22 mouse cellular contexts compared by ENCODE assay signal in genomic region chr10:70767461-70767860, GRCm38 (mm10).
DNase-seq lines count a peak whose midpoint lies in the region; TF ChIP-seq lines count a peak whose summit lies in the region.
"Had no signal": no experiment of that assay in that cellular context is flagged by ENCODE, and none has a peak within 500 bp of the region (broad histone marks: within the 10 kb centered on the region; RNA-seq: fewer than 3 reads in every experiment).

No protein-coding gene starts in this region.

- TF ChIP-seq POLR2A in cortical plate, adult 2 months (IDR thresholded peaks at IDR 0.05; ENCODE audit: extremely low read depth, insufficient read depth, low read length): no peak

- H3K27ac ChIP-seq in left cerebral cortex, adult 2 months: peak overlapping the region; percentile 69
- 0 out of 2 replicates have a peak overlapping the region, but pooled peaks have one; percentile 12 for H3K27ac ChIP-seq in cortical plate, adult 2 months (ENCODE audit: insufficient read depth, low read length)
- H3K27ac ChIP-seq: gastrocnemius, adult 2 months; heart, embryonic 15.5 days; hindbrain, embryonic 14.5 days; hindbrain, postnatal 0 days had no signal

- no peak for TF ChIP-seq CTCF in left cerebral cortex, adult 2 months (IDR thresholded peaks at IDR 0.05)
- TF ChIP-seq CTCF in cortical plate, adult 2 months (IDR thresholded peaks at IDR 0.05; ENCODE audit: extremely low read depth, insufficient read depth, low read length): no peak

- H3K4me1 ChIP-seq in cortical plate, adult 2 months (ENCODE audit: control insufficient read depth, insufficient read depth, low read length): no peaks in the 10 kb centered on the region
- H3K4me1 ChIP-seq: heart, embryonic 15.5 days had no signal

- no peak overlapping the region for H3K4me3 ChIP-seq in left cerebral cortex, adult 2 months
- H3K4me3 ChIP-seq in cortical plate, adult 2 months (ENCODE audit: insufficient read depth, low read length): no peak overlapping the region
- H3K4me3 ChIP-seq: gastrocnemius, adult 2 months; heart, embryonic 12.5 days; heart, embryonic 15.5 days had no signal

- DNase-seq in heart, adult 11 months: peak; percentile 67
- no peak for DNase-seq in heart, postnatal 10 days
- DNase-seq in left cerebral cortex, adult 2 months (ENCODE audit: extremely low spot score in 1 of 2, low spot score in 2 of 2): no peak
- no peak for DNase-seq in left cerebral cortex, adult 9 months (ENCODE audit: low spot score in 2 of 2)
- DNase-seq in retina, postnatal 1 day: peak; percentile 10
- no peak for DNase-seq in retina, embryonic 14.5 days (ENCODE audit: low spot score)
- no peak for DNase-seq in yolk sac, embryonic 10.5 days (ENCODE audit: low spot score)
- DNase-seq: adrenal gland, adult 8-10 months; adrenal gland, postnatal 25 days; cerebellum, adult 11 months; cerebellum, adult 2 months; forebrain, postnatal 0 days; gastrocnemius, adult 2 months; gastrocnemius, postnatal 14 days; heart, adult 18-20 months; heart, postnatal 14 days; heart, postnatal 4 days had no signal

- intact Hi-C loops in heart, postnatal 10 days (cut with DNase I): no loop called here
- intact Hi-C loops in left cerebral cortex, adult 2 months (cut with DNase I): no loop called here

Comparison
In these comparisons a context has a peak if more than half of its experiments do, and no peak if none do; other contexts are left out.
1. DNase-seq: peak in heart, adult 11 months (single experiment) and retina, postnatal 1 day (single experiment); none in heart, postnatal 10 days (0 of 2), left cerebral cortex, adult 2 months (0 of 2), left cerebral cortex, adult 9 months (0 of 2), retina, embryonic 14.5 days (single experiment) and yolk sac, embryonic 10.5 days (single experiment).